In genomic region chr14:20786020-20786419, GRCm38 (mm10) we compare ENCODE assay signal across 10 mouse cellular contexts. TPM values are rescaled to one million over a fixed set of nuclear protein-coding genes. Genes with fewer than 3 reads are reported as not detected.
DNase-seq lines count a peak whose midpoint lies in the region; ATAC-seq and TF ChIP-seq lines count a peak whose summit lies in the region.
"Had no signal": no experiment of that assay in that cellular context is flagged by ENCODE, and none has a peak within 500 bp of the region (broad histone marks: within the 10 kb centered on the region; RNA-seq: fewer than 3 reads in every experiment).

No protein-coding gene starts in this region.

- no peak overlapping the region for H3K4me2 ChIP-seq in kidney, embryonic 15.5 days
- H3K4me2 ChIP-seq in myocyte (ENCODE audit: low read depth), result peak overlapping the region; percentile 45

- peaks cover 37% of the 10 kb centered on the region for H3K4me1 ChIP-seq in kidney, embryonic 15.5 days
- H3K4me1 ChIP-seq in bone marrow, adult 2 months (ENCODE audit: control insufficient read depth, insufficient read depth, low read length), result peaks cover 15% of the 10 kb centered on the region

- H3K27me3 ChIP-seq in kidney, embryonic 15.5 days, result no peaks in the 10 kb centered on the region
- no peaks in the 10 kb centered on the region for H3K27me3 ChIP-seq in myocyte (ENCODE audit: control insufficient read depth, insufficient read depth, insufficient read length)

- H3ac ChIP-seq in myocyte (ENCODE audit: control insufficient read depth, insufficient read length), result no peak overlapping the region

- TF ChIP-seq CTCF in bone marrow, adult 2 months (IDR thresholded peaks at IDR 0.05; ENCODE audit: control insufficient read depth, insufficient read depth, low read length), result no peak

- 0 out of 2 replicates have a peak overlapping the region, but pooled peaks have one; percentile 75 for H3K27ac ChIP-seq in kidney, embryonic 15.5 days
- H3K27ac ChIP-seq in bone marrow, adult 2 months (ENCODE audit: control insufficient read depth, insufficient read depth, low read depth, low read length, poor library complexity), result peak overlapping the region; percentile 93

- peaks cover 93% of the 10 kb centered on the region for H3K36me3 ChIP-seq in kidney, embryonic 15.5 days
- H3K36me3 ChIP-seq in myocyte (ENCODE audit: control insufficient read depth, insufficient read depth), result peaks cover 37% of the 10 kb centered on the region

- peaks cover 79% of the 10 kb centered on the region for H3K79me2 ChIP-seq in myocyte (ENCODE audit: control insufficient read depth, insufficient read depth)

- no peak overlapping the region for H3K9ac ChIP-seq in kidney, embryonic 15.5 days

- no peaks in the 10 kb centered on the region for H3K9me3 ChIP-seq in kidney, embryonic 15.5 days (replicated peaks)

- no peak for DNase-seq in kidney, postnatal 25 days
- DNase-seq in cerebellum, adult 11-12 months, result no peak
- DNase-seq in MN1 (ENCODE audit: low spot score), result no peak
- DNase-seq: cerebellum, adult 9-10 months; kidney, adult 18-20 months; lung, adult 2 months had no signal

- no peak for TF ChIP-seq POLR2A in bone marrow, adult 2 months (IDR thresholded peaks at IDR 0.05; ENCODE audit: borderline replicate concordance, control insufficient read depth, low read depth, low read length)
- TF ChIP-seq POLR2A in myocyte (IDR thresholded peaks at IDR 0.05; ENCODE audit: insufficient read length, low read depth), result no peak

- ATAC-seq in kidney, embryonic 15.5 days (replicated peaks; ENCODE audit: low FRiP score), result no peak
- ATAC-seq in granulocyte monocyte progenitor cell, adult 5-6 weeks (replicated peaks; ENCODE audit: poor library complexity, severe bottlenecking), result peak; percentile 23

- WGBS in kidney, embryonic 15.5 days, result 77% methylated on average over 5 of the region's 5 CpGs
- whole genome bisulfite sequencing in bone marrow, adult 2 months, result 30% methylated on average over 5 of the region's 5 CpGs

- H3K4me3 ChIP-seq in kidney, embryonic 15.5 days (replicated peaks), result no peak overlapping the region
- H3K4me3 ChIP-seq in bone marrow, adult 2 months (replicated peaks; ENCODE audit: control insufficient read depth, low read depth, low read length), result peak overlapping the region; percentile 2
- no peak overlapping the region for H3K4me3 ChIP-seq in myocyte

TF ChIP-seq in myocyte, 11 proteins besides CTCF, POLR2A, EP300 and RAD21:
- TF ChIP-seq USF1 (IDR thresholded peaks at IDR 0.05; ENCODE audit: low read depth) (no peak), MYOD1 (IDR thresholded peaks at IDR 0.05; ENCODE audit: control insufficient read depth in 1 of 3, insufficient read length in 2 of 3, low read depth in 2 of 3) (no peak), MAX (IDR thresholded peaks at IDR 0.05; ENCODE audit: low read depth) (no peak), TCF3 (IDR thresholded peaks at IDR 0.05; ENCODE audit: insufficient read length, low read depth) (no peak), E2F4 (IDR thresholded peaks at IDR 0.05; ENCODE audit: insufficient read depth) (no peak), CEBPB (IDR thresholded peaks at IDR 0.05; ENCODE audit: insufficient read depth, poor library complexity, severe bottlenecking) (no peak), REST (IDR thresholded peaks at IDR 0.05; ENCODE audit: insufficient read depth, insufficient read length) (no peak), SRF (IDR thresholded peaks at IDR 0.05; ENCODE audit: control insufficient read depth, insufficient read length, low read depth) (no peak), MYOG (IDR thresholded peaks at IDR 0.05; ENCODE audit: control insufficient read depth in 1 of 3, insufficient read depth in 1 of 3, insufficient read length in 2 of 3, low read depth in 2 of 3) (no peak), POLR2AphosphoS2 (IDR thresholded peaks at IDR 0.05; ENCODE audit: insufficient read length, low read depth) (no peak), TCF12 (IDR thresholded peaks at IDR 0.05; ENCODE audit: insufficient read depth, poor library complexity, severe bottlenecking) (no peak)

RNA-seq across cellular contexts. Expression of gene Camk2g, which starts 7.9 kb away (rescaled TPM):
- polyA plus RNA-seq in kidney, embryonic 15.5 days (2015; fragmentation: Nextera tagmentation; extraction: Ambion mirVana), result 39.6 and 48.4 TPM in 2 replicates
- 4.8 and 13.8 TPM in 2 replicates for polyA plus RNA-seq in bone marrow, adult 2 months (2011; ENCODE audit: insufficient read depth, insufficient read length, low replicate concordance, missing spikeins)
- 28.0 and 35.2 TPM in 2 replicates for total RNA-seq in granulocyte monocyte progenitor cell, adult 5-6 weeks (2014; fragmentation: Nextera tagmentation)
- total RNA-seq in granulocyte monocyte progenitor cell, adult 5-6 weeks (2017), result 50.3 and 65.9 TPM in 2 replicates
- polyA plus RNA-seq in myocyte (2012; fragmentation: generic; extraction: Trizol), result 57.2 TPM

RNA-seq across cellular contexts. Expression of gene Plau, which starts 50.4 kb away (rescaled TPM):
- 10.7 and 12.4 TPM in 2 replicates for polyA plus RNA-seq in kidney, embryonic 15.5 days (2015; fragmentation: Nextera tagmentation; extraction: Ambion mirVana)
- 1.8 and 6.9 TPM in 2 replicates for polyA plus RNA-seq in bone marrow, adult 2 months (2011; ENCODE audit: insufficient read depth, insufficient read length, low replicate concordance, missing spikeins)
- 2.9 and 4.2 TPM in 2 replicates for total RNA-seq in granulocyte monocyte progenitor cell, adult 5-6 weeks (2014; fragmentation: Nextera tagmentation)
- 7.5 and 9.1 TPM in 2 replicates for total RNA-seq in granulocyte monocyte progenitor cell, adult 5-6 weeks (2017)
- 40.1 TPM for polyA plus RNA-seq in myocyte (2012; fragmentation: generic; extraction: Trizol)

RNA-seq across cellular contexts. Expression of gene Ndst2, which starts 51.7 kb away (rescaled TPM):
- polyA plus RNA-seq in kidney, embryonic 15.5 days (2015; fragmentation: Nextera tagmentation; extraction: Ambion mirVana), result 27.3 and 31.6 TPM in 2 replicates
- 21.1 and 50.0 TPM in 2 replicates for polyA plus RNA-seq in bone marrow, adult 2 months (2011; ENCODE audit: insufficient read depth, insufficient read length, low replicate concordance, missing spikeins)
- total RNA-seq in granulocyte monocyte progenitor cell, adult 5-6 weeks (2014; fragmentation: Nextera tagmentation), result 24.5 and 27.8 TPM in 2 replicates
- total RNA-seq in granulocyte monocyte progenitor cell, adult 5-6 weeks (2017), result 6.2 and 7.2 TPM in 2 replicates
- polyA plus RNA-seq in myocyte (2012; fragmentation: generic; extraction: Trizol), result 11.9 TPM
